ENCODE assay signal across 8 mouse cellular contexts in genomic region chr5:16470366-16470982, GRCm38 (mm10).
DNase-seq lines count a peak whose midpoint lies in the region; ATAC-seq and TF ChIP-seq lines count a peak whose summit lies in the region.

No protein-coding gene starts in this region.

- WGBS in spleen, adult 2 months, result 84% methylated on average over 10 of the region's 10 CpGs
- WGBS in kidney, adult 2 months, result 11% methylated on average over 10 of the region's 10 CpGs

- H3K27me3 ChIP-seq in spleen, adult 2 months (ENCODE audit: control insufficient read depth, insufficient read depth, low read length), result no peaks in the 10 kb centered on the region
- no peaks in the 10 kb centered on the region for H3K27me3 ChIP-seq in kidney, adult 2 months (replicated peaks; ENCODE audit: control insufficient read depth, insufficient read depth, low read length)

- H3K4me3 ChIP-seq in spleen, adult 2 months (ENCODE audit: extremely low read depth, insufficient read depth, insufficient read length), result no peak overlapping the region
- no peak overlapping the region for H3K4me3 ChIP-seq in kidney, adult 2 months (ENCODE audit: insufficient read depth, low read depth, low read length)

- no peak for TF ChIP-seq CTCF in spleen, adult 2 months (IDR thresholded peaks at IDR 0.05; ENCODE audit: extremely low read depth, insufficient read depth, insufficient read length, insufficient replicate concordance)
- no peak for TF ChIP-seq CTCF in kidney, adult 2 months (conservative IDR thresholded peaks at IDR 0.05; ENCODE audit: insufficient read depth, insufficient read length, low read depth, low read length)

- no peaks in the 10 kb centered on the region; the same call in 1 of the 2 replicates for H3K4me1 ChIP-seq in spleen, adult 2 months (ENCODE audit: control insufficient read depth, insufficient read depth, insufficient read length)
- peaks cover 4% of the 10 kb centered on the region; the same call in 1 of the 2 replicates for H3K4me1 ChIP-seq in kidney, adult 2 months (ENCODE audit: control insufficient read depth, insufficient read depth, low read length)

- ATAC-seq in megakaryocyte progenitor cell, adult 5-6 weeks (replicated peaks; ENCODE audit: poor library complexity), result no peak

- H3K36me3 ChIP-seq in spleen, adult 2 months (ENCODE audit: control insufficient read depth, insufficient read depth, low read length), result no peaks in the 10 kb centered on the region
- H3K36me3 ChIP-seq in kidney, adult 2 months (ENCODE audit: control insufficient read depth, insufficient read depth, low read length), result no peaks in the 10 kb centered on the region

- TF ChIP-seq POLR2A in spleen, adult 2 months (IDR thresholded peaks at IDR 0.05; ENCODE audit: low read depth, low read length), result no peak
- no peak for TF ChIP-seq POLR2A in kidney, adult 2 months (IDR thresholded peaks at IDR 0.05; ENCODE audit: low read depth, low read length)

- peak overlapping the region; percentile 39; the same call in 1 of the 2 replicates for H3K27ac ChIP-seq in spleen, adult 2 months (ENCODE audit: insufficient read depth, low read length)
- H3K27ac ChIP-seq in kidney, adult 2 months (ENCODE audit: insufficient read depth, low read depth, low read length), result peak overlapping the region; percentile 84

- no peak for DNase-seq in spleen, adult 2 months (ENCODE audit: low read depth in 1 of 2, low spot score in 2 of 2)
- no peak for DNase-seq in spleen, postnatal 36 days (ENCODE audit: low spot score in 2 of 2)
- peak; percentile 14 to 18 for DNase-seq in heart, adult 9 months (ENCODE audit: low spot score in 2 of 2)
- peak; percentile 62 for DNase-seq in kidney, adult 2 months
- DNase-seq in lung, postnatal 36 days, result peak; percentile 17
- DNase-seq in thymus, postnatal 36 days, result no peak
- DNase-seq in c-Kit-positive CD71-positive TER-119-positive erythroid progenitor cells, embryonic 14.5 days (ENCODE audit: low spot score), result no peak

Comparison
In these comparisons a context has a peak if more than half of its experiments do, and no peak if none do; other contexts are left out.
1. DNase-seq: peak in heart, adult 9 months (2 of 2), kidney, adult 2 months (single experiment) and lung, postnatal 36 days (single experiment); none in spleen, adult 2 months (0 of 2), spleen, postnatal 36 days (0 of 2), thymus, postnatal 36 days (0 of 2) and c-Kit-positive CD71-positive TER-119-positive erythroid progenitor cells, embryonic 14.5 days (single experiment).